Mouse (Mus musculus) liver, adult (tissue): ENCODE data around the gene Slc37a1.

Experiments used
- GATA4 ChIP-seq: IDR thresholded peaks from 2 replicates; pipeline ENCODE4 v1.6.1; 2014; ENCODE audit warnings: mild to moderate bottlenecking, low read length; ENCODE audit not compliant: insufficient replicate concordance

Gene Slc37a1

GRCm38 (mm10) chr17:31264372-31264771 is 22.2 kb upstream of the Slc37a1 start:
- TF ChIP-seq GATA4 = no peak

GRCm38 (mm10) chr17:31265171-31265572 is 21.4 kb upstream of the Slc37a1 start:
- no peak for TF ChIP-seq GATA4

DNA sequence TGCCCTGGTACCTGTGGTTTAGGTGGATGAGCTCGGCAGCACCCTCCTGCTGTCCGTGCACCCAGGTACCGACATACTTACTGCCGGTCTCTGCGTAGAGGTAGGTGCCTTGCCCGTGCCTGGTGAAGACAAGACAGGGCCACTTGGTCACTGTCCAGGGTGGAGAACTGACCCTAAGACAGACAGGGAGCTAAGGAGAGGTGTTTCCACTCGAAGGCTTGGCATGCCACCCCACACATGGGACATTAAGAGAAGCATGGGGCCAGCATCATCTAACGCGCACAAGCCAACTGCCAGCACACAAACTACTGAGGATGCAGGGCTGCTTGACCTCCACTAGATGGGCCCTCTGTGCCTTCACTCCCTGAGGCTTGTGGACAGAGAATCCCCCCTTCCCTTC is 20.8 kb upstream of the Slc37a1 start:
- TF ChIP-seq GATA4 = no peak

DNA sequence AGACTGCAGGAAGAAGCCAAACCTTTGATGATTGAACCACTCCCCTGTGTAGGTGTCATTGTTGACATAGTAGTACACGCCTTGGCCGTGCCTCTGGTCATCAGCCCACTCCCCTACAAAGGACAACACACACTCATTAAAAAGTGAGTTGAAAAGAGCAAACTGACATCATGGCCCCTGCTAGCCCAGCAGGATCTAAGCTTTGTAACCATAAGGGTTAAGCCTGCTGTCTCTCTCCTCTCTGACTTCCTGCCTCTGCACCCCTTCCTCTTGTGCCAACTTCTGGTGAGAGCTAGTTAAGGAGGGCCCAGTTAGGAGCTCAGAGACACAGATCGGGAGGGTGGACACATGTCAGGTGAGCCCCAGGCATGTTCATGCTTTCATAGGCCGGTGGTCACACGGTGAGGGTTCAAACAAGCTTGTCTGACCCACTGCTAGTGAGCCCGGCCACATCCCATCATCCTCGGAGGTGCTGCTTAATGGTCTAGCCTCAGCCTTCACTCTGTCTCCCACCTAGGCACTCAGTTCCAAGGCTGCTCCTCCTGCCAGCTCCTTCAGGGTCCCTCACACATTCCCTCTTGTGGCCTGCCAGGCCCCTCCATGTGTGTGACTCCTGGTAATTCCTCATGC is 20.2 kb upstream of the Slc37a1 start:
- TF ChIP-seq GATA4 = no peak

- no peak for TF ChIP-seq GATA4
Measured at GRCm38 (mm10) chr17:31267138-31267537, 19.5 kb upstream of the Slc37a1 start.

DNA sequence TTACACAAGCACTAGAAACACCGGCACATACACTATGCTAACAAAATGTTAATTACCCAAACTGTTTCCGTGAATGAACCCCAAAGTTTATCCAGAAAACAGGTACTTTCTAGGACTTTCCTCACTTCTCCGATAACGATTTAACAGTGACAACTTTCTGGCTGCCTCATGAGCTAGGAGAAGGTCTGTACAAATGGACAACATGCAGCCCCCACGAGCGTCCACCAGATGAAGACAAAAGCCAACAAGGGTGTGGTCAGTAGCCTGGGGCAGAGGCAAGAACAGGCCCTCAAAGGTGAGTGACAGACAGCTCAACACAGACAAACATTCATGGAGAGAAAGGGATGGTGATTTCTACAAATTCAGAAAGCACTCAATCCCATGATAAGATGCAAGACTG is 19.0 kb upstream of the Slc37a1 start:
- TF ChIP-seq GATA4 = no peak

DNA sequence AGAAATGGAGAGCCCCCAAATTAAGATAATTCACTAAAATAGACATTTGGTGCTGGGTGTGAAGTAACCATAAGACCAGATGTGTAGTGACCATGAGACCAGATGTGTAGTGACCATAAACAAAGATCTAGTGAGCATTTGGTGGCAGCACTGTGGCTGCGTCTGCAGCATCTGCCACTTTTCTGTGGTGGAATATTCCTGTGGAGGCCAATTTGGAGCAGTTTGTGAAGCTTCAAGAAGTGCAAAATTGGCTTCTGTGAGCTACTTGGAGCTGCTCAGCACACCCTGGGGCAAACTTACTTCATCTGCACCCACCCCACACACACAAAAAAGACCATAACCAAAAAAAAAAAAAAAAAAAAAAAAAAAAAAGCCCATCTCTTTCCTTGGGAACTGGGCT is 18.6 kb upstream of the Slc37a1 start:
- TF ChIP-seq GATA4 = no peak

DNA sequence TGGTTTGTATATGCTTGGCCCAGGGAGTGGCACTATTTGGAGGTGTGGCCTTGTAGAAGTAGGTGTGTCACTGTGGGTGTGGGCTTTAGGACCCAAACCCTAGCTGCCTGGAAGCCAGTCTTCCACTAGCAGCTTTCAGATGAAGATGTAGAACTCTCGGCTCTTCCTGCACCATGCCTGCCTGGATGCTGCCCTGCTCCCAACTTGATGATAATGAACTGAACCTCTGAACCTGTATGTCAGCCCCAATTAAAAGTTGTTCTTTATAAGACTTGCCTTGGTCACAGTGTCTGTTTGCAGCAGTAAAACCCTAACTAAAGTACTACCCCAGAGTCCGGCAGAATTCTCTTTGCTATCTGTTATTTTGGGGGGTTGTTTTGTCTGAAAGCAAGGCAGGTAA is 16.8 kb upstream of the Slc37a1 start:
- no peak for TF ChIP-seq GATA4

GRCm38 (mm10) chr17:31270246-31270645 is 16.3 kb upstream of the Slc37a1 start:
- no peak for TF ChIP-seq GATA4

DNA sequence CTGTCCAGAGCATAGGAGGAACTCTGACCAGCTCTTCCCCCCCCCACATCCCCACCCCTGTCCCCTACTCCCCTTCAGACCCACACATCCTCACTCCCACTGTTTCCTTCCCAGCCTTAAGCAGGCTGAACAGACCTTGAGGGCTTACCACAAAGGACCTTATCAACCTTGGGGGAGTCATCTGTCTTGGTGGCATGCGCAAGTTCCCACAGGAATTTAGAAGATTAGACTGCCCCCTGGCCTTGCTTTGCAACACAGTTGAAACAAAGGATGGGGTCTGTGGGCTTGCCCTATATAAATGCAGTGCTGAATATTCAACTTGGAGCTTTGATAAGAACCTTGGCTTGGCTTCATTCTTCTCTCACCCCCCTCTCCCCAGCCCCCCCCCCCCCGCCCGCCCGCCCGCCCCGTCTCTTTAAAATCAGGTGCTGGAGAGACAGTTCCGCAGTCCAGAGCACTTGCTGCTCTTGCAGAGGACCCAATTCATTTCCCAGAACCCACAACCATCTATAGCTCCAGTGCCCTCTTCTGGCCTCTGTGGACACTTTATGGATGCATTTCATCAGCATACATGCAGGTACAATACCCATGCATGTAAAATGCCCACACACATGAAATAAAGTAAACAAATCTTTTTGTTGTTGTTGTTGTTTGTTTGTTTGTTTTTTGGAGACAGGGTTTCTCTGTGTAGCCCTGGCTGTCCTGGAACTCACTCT is 15.3 kb upstream of the Slc37a1 start:
- no peak for TF ChIP-seq GATA4

DNA sequence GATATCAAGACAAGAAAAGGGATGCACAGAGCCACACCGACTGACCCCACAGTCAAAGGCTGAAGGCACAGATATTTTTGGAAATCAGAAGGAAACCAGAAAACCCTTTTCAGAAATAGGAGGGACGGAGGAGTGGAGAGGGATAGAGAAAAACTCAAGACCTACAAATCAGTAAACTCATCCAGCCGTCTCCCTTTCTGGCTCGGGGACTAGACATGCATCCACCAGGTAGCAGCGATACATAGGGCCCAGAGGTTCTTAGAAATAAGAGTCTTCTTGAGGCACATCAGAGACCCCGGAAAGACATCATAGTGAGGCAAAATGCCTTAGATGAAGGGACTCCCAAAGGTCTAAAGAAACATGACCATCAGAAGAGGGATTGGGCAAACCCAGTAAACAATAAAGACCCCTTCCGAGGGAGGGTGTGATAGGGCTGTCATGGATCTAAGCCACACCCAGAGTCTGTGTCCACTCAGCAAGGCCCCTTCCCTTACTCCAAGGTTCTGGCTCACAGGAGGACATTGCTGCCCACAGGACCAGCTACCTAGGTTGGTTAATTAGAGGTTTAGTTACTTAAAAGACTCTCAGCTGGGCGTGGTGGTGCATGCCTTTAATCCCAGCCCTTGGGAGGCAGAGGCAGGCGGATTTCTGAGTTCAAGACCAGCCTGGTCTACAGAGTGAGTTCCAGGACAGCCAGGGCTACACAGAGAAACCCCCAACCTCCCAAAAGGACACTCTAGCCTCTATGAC is 14.0 kb upstream of the Slc37a1 start:
- no peak for TF ChIP-seq GATA4

- no peak for TF ChIP-seq GATA4
Measured at GRCm38 (mm10) chr17:31273631-31274030, 13.0 kb upstream of the Slc37a1 start.

DNA sequence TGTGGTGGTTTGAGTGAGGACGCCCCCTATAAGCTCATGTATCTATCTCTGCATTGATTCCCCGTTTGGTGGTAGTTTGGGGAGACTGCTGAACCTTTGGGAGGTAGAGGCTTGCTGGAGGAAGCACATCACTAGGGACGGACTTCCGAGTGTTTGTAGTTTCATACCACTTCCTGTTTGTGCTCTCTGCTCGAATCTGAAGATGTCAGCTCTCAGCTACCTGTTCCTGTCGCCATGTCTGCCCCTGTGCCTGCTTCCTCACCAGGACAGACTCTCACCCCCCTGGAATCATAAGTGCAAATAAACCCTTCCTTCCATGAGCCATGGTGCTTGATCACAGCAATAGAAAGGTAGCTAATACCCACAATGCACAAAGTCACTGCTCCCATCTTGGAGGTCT is 11.4 kb upstream of the Slc37a1 start:
- TF ChIP-seq GATA4 = no peak

GRCm38 (mm10) chr17:31276207-31276921 is 10.2 kb upstream of the Slc37a1 start:
- no peak for TF ChIP-seq GATA4
